Mouse (Mus musculus): ENCODE results near the gene Otulin. TPM values are rescaled to one million over a fixed set of nuclear protein-coding genes. Genes with fewer than 3 reads are reported as not detected.

Gene Otulin
- total and polyA plus RNA-seq, 3 experiments = 65.5 to 70.6 TPM; not detected in 1

DNA sequence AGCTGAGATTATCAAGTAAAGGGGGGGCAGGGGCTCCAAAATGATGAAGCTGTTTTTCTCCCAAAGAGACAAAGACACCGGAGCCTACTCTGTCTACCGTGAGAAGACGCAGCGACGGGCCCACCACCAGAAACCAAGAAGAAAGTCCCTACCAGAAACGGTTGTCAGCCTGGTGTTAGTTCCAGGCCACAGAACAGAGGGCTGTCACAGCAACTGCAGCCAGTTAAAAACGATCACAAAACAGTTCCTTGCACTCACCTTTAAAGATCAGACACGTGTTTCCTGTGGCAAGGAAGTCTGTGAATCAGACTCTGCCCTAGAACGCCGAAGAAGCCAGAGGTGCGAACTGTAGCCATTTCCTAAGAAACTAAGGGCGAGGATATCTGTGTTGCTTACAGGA, 10.7 kb upstream of the Otulin start:
- Histone ChIP-seq H3K4me3 (ENCODE audit: control insufficient read depth in 1 of 2, insufficient read depth in 1 of 2, low read depth in 2 of 2, low read length in 2 of 2) (no peak overlapping the region), H3K9me3 (replicated peaks; ENCODE audit: insufficient read depth, low read length) (no peaks in the 10 kb centered on the region), H3K27ac (ENCODE audit: control insufficient read depth, low read depth, low read length) (no peak overlapping the region), H3K27me3 (ENCODE audit: control insufficient read depth in 1 of 2, insufficient read depth in 2 of 2, low read length in 2 of 2) (peaks cover 0 to 7% of the 10 kb centered on the region in 2 experiments; a peak in 2 of 4 replicates), H3K9ac (ENCODE audit: control insufficient read depth, low read depth, low read length, poor library complexity, severe bottlenecking) (no peak overlapping the region), H3K79me2 (ENCODE audit: control insufficient read depth, insufficient read depth, low read length, poor library complexity) (no peaks in the 10 kb centered on the region), H3K36me3 (ENCODE audit: control insufficient read depth in 1 of 2, insufficient read depth in 2 of 2, low read length in 2 of 2) (no peaks in the 10 kb centered on the region), H3K4me1 (ENCODE audit: control insufficient read depth in 1 of 2, insufficient read depth in 2 of 2, low read length in 2 of 2) (no peaks in the 10 kb centered on the region)
- TF ChIP-seq SMC3 (IDR thresholded peaks at IDR 0.05; ENCODE audit: low read depth, low read length) (no peak), TCF12 (IDR thresholded peaks at IDR 0.05; ENCODE audit: low read depth, low read length) (no peak), EP300 (IDR thresholded peaks at IDR 0.05; ENCODE audit: low read depth in 1 of 2, low read length in 2 of 2) (no peak), RAD21 (IDR thresholded peaks at IDR 0.05; ENCODE audit: low read depth, low read length) (no peak), MYC (IDR thresholded peaks at IDR 0.05; ENCODE audit: low read depth, low read length) (no peak), CHD1 (IDR thresholded peaks at IDR 0.05; ENCODE audit: low read depth, low read length) (no peak), GABPA (IDR thresholded peaks at IDR 0.05; ENCODE audit: low read depth, low read length) (no peak), ETS1 (IDR thresholded peaks at IDR 0.05; ENCODE audit: low read depth, low read length) (no peak), JUND (IDR thresholded peaks at IDR 0.05; ENCODE audit: low read depth, low read length) (no peak), SIN3A (IDR thresholded peaks at IDR 0.05; ENCODE audit: low read length) (no peak)
- no peak for DNase-seq (ENCODE audit: low read depth, low spot score)

DNA sequence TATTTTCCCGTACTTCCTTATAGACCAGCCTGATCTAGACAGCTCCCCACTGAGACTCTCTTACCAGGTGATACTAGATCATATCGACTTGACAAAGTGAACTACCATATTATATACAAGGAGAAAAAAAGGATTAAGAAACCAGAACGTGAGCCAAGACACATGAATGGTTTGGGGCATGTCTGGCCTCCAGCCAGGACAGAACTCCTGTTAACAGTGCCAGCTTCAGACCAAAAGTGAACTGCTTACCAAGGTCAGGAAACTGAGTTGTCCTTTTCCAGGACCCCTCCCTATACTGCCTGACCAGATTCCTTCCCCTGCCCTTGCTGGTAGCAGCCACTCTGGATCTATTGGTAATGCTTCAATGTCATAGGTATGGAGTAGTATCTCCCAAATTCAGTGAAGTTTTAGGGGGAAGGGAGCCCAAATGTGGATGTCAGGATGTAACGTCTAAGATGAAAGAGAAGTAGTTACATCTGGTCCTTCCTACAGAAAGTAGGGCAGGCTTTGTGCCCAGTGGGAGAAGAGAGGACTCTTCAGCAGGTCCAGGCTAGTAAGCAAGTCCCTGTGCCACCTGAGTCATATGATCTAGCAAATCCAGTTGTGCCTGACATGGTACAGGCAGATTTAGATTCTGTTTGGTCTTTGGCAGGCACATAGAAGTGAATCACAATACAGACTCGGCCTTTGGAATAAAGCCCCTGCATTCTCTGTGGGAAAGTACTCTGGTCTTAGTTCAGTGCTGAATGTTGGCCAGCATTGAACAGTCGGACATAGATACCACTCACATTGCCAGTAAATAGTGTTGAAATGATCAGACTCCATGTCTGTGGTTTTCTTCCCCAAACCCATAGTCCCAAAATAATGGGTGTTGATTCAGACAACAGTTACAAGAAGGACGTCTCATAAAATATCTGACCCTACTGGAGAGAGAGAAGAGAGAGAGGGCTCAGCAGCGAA, 3.7 kb upstream of the Otulin start:
- Histone ChIP-seq H3K36me3 (ENCODE audit: control insufficient read depth in 1 of 2, insufficient read depth in 2 of 2, low read length in 2 of 2) (peaks cover 0 to 12% of the 10 kb centered on the region in 2 experiments; a peak in 2 of 4 replicates), H3K9ac (ENCODE audit: control insufficient read depth, low read depth, low read length, poor library complexity, severe bottlenecking) (no peak overlapping the region), H3K4me3 (ENCODE audit: control insufficient read depth in 1 of 2, insufficient read depth in 1 of 2, low read depth in 2 of 2, low read length in 2 of 2) (no peak overlapping the region), H3K4me1 (ENCODE audit: control insufficient read depth in 1 of 2, insufficient read depth in 2 of 2, low read length in 2 of 2) (peaks cover 4 to 7% of the 10 kb centered on the region in 2 experiments), H3K9me3 (replicated peaks; ENCODE audit: insufficient read depth, low read length) (no peaks in the 10 kb centered on the region), H3K27ac (ENCODE audit: control insufficient read depth, low read depth, low read length) (no peak overlapping the region), H3K79me2 (ENCODE audit: control insufficient read depth, insufficient read depth, low read length, poor library complexity) (peaks cover 17% of the 10 kb centered on the region), H3K27me3 (ENCODE audit: control insufficient read depth in 1 of 2, insufficient read depth in 2 of 2, low read length in 2 of 2) (peaks cover 0 to 7% of the 10 kb centered on the region in 2 experiments; a peak in 2 of 4 replicates)
- no peak for TF ChIP-seq ETS1 (IDR thresholded peaks at IDR 0.05; ENCODE audit: low read depth, low read length)
- TF ChIP-seq RAD21 (IDR thresholded peaks at IDR 0.05; ENCODE audit: low read depth, low read length) = no peak
- no peak for TF ChIP-seq GATA1 (IDR thresholded peaks at IDR 0.05; ENCODE audit: low read depth, low read length)
- no peak for DNase-seq (ENCODE audit: low read depth, low spot score)

All from MEL (cell line).